Mouse (Mus musculus) right cerebral cortex, postnatal 14 days (tissue): ENCODE results near the gene Igfbp2.

Experiments
- DNase-seq: peaks from one replicate; pipeline ENCODE4 v3.0.0; 2022

The Igfbp2 gene

GRCm38 (mm10) chr1:72815616-72816015, 8.7 kb upstream of the Igfbp2 start:
- DNase-seq = no peak

DNA sequence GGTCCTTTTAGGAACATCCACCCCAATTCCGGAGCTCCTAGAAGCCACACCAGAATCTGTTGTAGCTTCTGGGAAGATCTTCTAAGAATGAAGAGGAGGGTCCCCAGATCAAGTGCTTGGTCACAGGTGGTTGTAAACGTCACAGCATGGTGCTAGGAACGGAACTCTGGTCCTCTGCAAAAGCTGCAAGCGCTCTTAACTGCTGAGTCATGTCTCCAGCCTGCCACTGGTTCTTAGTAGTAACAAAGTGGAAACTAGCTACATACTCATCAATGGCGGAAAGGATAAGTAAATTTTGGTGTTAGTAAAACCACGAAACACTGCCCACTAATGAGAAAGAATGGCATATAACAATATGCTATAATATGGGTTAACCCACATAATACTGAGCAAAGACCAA, 4.3 kb upstream of the Igfbp2 start:
- no peak for DNase-seq

- DNase-seq = no peak
These were observed 1.4 kb upstream of the Igfbp2 start for GRCm38 (mm10) chr1:72822893-72823292.

GRCm38 (mm10) chr1:72824707-72825101, 401 bp downstream of the Igfbp2 start:
- no peak for DNase-seq

- DNase-seq = no peak
These were observed 983 bp downstream of the Igfbp2 start for GRCm38 (mm10) chr1:72825286-72825685.

GRCm38 (mm10) chr1:72825921-72826320, 1.6 kb downstream of the Igfbp2 start:
- no peak for DNase-seq

DNA sequence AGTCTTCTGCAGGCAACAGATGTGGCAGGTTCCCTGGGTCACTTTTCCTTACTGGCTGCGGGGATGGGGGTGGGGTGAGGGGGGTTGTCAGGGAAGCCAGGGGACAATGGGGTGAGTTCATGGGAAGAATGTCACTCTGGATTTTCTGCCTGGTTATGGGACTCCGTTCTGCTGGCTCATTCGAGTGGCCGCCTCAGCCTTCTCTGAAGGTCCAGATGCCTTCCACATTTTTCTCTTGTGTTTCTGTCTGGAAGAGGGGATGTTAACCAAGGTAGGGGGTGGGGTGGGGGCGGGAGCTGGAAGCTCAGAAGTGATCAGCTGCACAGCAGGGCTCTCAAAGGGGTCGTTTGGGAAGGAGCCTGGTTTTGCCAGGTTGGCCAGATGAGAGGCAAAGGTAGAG, 2.1 kb downstream of the Igfbp2 start:
- DNase-seq = no peak

GRCm38 (mm10) chr1:72826931-72827330, 2.6 kb downstream of the Igfbp2 start:
- DNase-seq = no peak

GRCm38 (mm10) chr1:72827411-72828315, 3.4 kb downstream of the Igfbp2 start:
- DNase-seq = no peak

DNA sequence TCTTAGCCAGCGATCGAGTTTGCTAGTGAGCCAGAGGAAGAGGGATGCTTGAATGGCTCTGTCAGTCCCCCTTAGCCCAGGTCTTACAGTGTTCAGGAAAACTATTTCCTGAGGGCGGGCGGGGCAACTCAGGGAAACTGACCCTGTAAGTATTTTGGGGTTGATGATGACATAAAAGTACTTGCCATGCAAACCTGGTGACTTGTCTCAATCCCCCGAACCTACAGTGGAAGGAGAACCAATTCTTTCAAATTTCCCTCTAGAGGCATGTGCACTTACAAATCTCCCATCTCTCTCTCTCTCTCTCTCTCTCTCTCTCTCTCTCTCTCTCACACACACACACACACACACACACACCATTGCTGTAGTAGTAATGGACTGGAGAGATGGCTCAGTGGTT, 4.5 kb downstream of the Igfbp2 start:
- no peak for DNase-seq

DNA sequence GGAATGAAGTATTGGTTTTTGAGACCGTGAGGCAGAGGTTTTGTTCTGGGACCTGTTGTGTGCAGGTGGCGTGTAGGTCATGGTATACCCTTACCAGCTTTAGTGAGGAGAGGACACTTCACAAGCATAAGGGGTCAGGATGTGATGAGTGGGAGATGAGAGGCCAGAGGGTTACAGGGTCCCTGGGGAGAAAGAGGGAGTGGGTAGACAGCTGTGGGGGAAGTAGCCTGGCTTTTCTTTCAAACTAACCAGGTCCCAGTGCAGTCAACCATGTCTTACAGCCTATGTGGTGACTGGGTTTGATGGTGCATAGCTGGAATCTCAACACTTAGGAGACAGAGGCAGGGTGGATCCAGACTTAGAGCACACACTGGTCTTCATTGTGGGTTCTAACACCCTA, 6.2 kb downstream of the Igfbp2 start:
- DNase-seq = no peak

GRCm38 (mm10) chr1:72832715-72833153, 8.4 kb downstream of the Igfbp2 start:
- DNase-seq = no peak

DNA sequence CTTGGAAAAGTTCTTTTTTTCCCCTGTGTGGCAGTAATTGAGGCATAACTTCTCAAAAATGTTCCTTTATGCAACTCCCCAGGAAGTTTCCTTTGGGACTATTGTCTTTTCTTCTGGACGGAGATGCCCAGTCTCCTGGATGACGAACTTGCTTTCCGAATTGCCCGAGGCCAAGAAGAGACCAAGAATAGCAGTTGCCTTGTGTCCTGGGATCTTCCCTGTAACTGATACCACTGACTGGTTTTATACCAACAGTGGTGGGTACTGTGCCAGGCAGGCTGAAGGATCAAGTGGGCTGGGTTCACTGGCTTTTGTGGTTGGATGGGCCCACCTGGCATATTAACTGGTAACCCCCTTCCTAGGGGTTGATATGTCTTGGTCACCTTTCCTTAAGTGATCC, 9.3 kb downstream of the Igfbp2 start:
- DNase-seq = no peak

- DNase-seq = no peak
These were observed 15.1 kb downstream of the Igfbp2 start for GRCm38 (mm10) chr1:72839356-72839755.

GRCm38 (mm10) chr1:72839791-72840190, 15.5 kb downstream of the Igfbp2 start:
- DNase-seq = no peak

GRCm38 (mm10) chr1:72842666-72843459, 18.6 kb downstream of the Igfbp2 start:
- no peak for DNase-seq

DNA sequence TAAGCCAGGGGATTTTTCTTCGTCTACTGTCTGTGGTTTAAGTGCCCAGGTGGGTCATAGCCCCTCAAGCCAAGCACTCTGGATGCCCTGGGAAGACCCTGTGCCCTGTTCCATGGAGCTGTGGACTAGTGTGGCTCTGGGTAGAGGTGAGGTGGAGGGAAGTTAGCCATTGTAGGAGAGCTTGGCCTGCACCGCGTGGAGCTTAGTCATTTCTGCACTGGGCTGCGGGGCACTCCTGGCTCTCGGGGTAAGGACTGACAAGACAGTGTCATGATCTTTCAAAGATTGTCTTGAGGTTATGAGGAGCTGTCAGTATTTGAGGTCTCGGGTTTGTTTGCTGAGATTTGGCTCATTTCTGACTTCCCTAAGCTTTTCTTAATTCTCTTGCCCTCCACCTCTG, 20.4 kb downstream of the Igfbp2 start:
- no peak for DNase-seq

DNA sequence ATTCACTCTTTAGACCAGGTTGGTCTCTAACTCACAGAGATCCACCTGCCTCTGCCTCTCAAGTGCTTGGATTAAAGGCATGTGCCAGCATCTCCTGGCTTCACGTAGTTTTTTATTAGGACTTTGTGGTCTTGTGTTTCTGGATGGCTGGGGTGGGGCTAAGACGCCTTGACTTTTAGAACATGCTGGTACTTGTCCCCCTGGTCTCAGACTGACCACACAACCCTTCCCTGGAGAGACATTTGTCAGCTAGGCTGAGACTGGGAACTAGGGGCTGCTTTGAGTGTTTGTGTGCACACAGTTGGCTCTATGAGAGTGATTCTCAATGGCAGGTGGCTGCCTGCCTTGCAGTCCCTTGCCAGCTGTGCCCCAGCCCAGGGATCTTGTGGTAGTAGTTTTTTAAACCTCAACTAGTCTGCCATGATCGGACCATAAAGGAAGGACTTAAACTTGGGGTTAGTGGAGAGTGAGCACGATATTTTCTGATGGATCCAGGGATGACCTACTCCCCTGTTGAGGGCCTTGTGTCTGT, 23.6 kb downstream of the Igfbp2 start:
- no peak for DNase-seq

DNA sequence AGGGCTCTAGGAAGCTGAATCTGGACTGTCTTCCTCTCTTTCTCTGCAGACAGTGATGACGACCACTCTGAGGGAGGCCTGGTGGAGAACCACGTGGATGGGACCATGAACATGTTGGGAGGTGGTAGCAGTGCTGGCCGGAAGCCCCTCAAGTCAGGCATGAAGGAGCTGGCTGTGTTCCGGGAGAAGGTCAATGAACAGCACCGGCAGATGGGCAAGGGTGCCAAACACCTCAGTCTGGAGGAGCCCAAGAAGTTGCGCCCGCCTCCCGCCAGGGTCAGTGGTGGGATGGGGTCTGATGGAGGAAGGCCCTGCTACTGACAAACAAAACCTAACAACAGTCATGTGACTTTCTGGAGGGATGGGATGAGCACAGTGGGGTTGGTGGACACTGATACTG, 24.7 kb downstream of the Igfbp2 start:
- no peak for DNase-seq

DNA sequence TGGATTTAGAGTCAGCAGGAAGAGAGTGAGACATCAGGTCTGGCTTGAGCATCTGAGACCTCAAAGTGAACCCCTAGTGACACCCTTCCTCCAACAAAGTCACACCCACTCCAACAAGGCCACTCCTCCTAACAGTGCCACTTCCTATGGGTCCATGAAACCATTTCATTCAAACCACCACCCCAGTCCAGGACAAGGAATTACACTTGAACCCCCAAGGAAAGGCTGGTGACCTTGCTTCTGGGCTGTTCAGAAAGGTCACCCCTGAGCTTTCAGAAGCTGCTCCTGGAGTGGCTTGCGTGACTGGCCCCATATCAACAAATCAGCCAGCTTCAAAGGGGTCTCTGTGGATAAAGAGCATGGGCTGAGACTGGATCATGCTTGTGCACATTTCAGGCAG, 29.5 kb downstream of the Igfbp2 start:
- no peak for DNase-seq

DNA sequence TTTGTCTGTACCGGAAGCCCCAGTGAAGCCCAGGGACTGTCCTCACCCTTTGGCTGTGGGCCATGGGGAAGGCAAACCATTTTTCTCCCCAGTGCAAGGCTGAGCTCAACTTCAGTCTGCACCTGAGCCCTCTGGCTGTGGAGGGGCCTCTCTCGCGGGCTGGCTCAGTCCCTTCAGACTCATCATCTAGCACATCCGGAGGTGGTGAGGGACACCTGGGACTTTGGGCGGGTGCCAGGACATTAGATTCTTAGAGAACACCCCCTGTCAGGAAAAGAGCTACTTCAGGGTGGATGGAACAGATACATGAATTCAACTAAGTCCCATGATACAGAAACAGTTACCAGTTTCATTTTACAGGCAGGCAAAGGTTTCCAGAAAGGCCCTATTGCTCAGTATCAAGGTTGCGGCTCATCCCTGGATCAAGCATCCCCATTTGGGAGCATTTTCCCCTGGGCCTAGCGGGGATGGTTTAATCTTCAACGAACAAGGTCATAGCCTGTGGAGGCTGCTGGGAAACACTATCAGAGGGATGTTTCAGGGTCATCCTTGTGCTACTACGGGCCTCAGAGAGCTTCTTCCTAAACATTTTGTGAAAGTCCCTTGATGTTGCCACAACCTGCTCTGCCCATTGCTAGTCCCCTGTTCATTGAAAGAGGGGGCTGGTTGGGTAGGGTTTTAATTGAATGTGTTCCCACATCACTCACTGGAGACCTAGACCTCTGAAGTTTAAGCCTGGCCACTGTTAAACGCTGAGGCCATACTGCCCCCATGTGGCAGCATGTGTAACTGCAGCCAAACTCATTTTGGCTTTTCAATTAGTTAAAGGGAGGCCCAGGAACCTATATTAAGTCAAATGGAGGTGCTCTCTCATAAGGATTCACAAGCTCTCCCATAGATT, 30.3 kb downstream of the Igfbp2 start:
- no peak for DNase-seq

DNA sequence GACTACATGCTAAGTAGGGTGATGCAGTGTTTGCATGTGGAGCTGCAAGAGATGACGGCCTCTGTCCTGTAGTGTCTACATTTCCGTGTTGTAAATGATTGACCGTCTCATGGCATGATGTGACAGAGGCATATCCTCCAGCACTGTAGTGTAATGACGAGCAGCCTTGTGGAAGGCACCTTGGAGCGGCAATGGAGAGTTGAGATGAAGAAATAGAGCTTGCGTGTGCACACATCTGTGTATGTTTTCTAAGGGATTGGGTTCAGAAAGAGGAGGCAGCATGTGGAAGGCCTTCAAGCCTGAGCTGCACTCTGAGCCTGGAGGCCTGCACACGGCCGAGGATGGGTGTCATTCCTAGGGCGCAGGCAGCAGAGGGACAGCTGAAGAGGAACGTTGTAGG, 31.4 kb downstream of the Igfbp2 start:
- no peak for DNase-seq
